Mouse (Mus musculus): ENCODE measurements at regions not wholly inside any gene's neighbourhood (a gene's known extent, or its start where the extent isn't known, plus 50 kb on each side); places are given as distances from the start of the nearest gene placed in this dataset.

DNA sequence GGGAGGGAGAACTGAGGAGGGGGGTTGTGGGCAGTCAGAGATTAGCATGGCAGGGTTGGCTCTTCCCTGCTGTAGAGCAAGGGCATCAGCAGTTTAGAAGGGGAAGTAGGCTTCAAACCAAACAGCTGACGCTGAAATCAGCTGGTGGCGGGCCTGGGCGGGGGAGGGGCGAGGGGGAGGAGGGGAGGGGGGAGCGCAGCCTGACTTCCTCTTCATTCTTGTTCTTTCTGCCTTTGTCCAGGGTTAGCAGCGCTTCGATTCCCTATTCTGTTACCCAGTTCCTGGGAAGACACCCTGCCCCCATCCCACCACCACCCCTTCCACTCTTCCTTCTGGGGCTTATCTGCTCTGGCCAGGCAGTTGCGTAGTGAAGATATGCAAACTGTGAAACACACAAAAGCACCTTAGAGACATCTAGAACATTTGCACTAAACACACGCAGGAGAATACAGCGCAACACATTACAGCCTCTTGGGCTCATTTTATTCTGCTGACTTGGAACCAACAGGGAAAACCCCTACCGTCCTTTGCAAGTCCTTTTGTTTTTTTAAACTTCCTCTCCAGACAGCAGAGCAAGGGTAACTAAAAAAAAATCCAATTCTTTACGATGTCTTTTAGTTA, 93.3 kb upstream of the Marcks start:
- peak in 1 of 2 experiments; percentile 6 for DNase-seq (ENCODE audit: low spot score in 2 of 2)

DNA sequence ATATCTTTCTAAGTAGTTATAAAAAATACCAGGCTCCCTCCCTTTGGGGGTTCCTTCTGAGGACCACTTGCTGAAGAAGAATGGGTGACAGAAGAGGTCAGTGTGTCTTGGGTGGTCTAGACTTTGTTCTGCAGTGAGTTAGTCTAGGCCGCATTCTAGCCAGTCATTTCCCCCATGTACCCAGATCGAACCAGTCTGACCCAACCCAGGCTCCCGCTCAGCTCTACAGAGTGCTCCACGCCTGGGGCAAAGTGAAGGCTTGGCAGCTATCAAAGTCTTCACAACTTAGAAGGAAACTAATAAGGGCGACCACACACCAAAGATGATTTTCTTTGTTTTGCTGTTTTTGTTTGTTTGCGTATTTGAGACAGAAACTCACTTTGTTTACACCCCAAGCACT, 92.4 kb upstream of the Marcks start:
- no peak for DNase-seq (ENCODE audit: low spot score in 2 of 2)

GRCm38 (mm10) chr10:37227889-37228288, 89.2 kb upstream of the Marcks start:
- no peak for DNase-seq (ENCODE audit: low spot score in 2 of 2)

GRCm38 (mm10) chr10:37221730-37222129, 83.0 kb upstream of the Marcks start:
- no peak for DNase-seq (ENCODE audit: low spot score in 2 of 2)

DNA sequence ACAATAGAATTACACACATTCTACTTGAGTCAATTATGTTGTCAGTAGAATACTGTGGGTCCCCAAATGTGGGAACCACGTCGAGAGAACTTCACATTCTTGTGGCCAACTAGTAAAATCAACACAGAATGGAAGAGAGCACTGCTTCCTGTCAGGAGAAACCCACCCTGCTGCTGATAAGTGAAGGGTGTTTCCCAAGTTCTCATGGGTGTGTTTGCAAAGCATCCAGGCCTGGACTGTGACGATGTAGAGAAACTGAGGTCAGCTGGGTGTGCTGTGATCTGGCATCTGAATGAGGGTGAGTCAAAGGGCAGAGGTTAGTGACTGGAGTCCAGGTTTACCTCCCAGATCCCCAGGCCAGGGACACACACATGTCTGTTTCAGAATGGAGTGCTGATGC, 81.7 kb upstream of the Marcks start:
- DNase-seq (ENCODE audit: low spot score in 2 of 2), result no peak

DNA sequence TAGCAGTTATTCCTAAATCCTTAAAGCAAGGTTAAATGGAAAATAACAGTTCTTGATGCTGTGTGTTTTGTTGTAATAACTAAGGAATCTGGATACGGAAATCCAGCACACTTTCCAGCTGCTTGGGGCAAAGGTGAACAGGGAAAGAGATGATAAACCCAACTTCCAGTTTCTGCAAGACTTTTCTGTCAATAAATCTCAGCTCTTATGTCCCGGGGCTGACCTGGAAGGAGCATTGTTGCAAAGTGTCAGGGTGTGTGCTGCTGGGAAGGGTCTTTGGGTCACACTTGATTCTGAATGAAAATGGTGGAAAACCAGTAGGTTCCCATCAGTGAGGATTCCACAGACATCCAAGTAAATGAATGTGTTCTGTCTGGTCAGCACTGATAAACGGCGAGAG, 81.2 kb upstream of the Marcks start:
- no peak for DNase-seq (ENCODE audit: low spot score in 2 of 2)

GRCm38 (mm10) chr10:37219381-37219780, 80.7 kb upstream of the Marcks start:
- no peak for DNase-seq (ENCODE audit: low spot score in 2 of 2)

- no peak for DNase-seq (ENCODE audit: low spot score in 2 of 2)
Observed at GRCm38 (mm10) chr10:37214656-37215055, 75.9 kb upstream of the Marcks start.

DNA sequence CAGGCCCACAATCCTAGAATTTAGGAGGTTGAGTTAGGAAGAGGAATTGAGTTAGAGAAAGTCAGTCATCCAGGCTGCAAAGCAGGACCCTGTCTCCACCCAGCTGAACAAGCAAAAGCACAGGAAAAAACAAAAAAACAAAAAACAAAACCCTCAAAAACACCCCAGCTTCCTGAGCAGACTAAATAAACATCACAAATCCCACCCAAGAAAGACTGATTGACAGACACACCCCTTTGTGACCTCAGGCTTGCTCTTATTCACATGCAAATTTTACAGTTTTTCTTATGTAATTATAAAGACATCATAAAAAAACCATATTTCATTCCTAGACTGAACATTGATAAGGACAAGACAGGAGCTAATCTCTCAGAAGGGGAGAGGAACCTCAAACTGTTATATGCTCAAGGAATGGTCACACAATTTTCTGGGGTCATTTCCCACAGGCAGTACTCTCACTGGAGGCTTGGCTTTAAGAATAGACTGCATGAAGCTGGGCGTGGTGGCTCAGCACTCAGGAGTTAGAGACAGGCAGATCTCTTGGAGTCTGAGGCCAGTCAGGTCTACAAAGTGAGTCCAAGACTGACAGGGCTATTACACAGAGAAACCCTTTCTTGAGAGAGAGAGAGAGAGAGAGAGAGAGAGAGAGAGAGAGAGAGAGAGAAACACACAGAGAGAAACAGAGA, 73.8 kb upstream of the Marcks start:
- DNase-seq (ENCODE audit: low spot score in 2 of 2), result no peak

- DNase-seq (ENCODE audit: low spot score in 2 of 2), result no peak
Observed at GRCm38 (mm10) chr10:37211305-37211704, 72.6 kb upstream of the Marcks start.

- no peak for DNase-seq (ENCODE audit: low spot score in 2 of 2)
Observed at GRCm38 (mm10) chr10:37210223-37210622, 71.5 kb upstream of the Marcks start.

DNA sequence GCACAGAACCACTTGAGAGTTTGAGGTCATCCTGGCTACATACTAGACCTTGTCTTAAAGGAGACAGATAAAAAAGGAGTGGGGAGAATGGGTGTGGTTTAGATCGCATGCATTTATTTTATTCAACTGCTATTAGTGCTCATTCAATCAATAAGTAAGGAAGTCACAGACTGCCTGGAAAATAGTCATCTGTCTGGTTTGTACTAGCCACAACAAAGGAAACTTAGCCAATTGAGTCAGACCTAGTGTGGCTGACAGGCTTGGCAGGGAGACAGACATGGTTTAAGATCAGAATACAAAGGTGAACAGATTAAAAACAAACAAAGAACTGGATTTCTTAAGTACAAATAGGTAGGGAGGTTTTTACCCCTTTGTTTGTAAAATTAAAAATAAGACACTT, 68.3 kb upstream of the Marcks start:
- DNase-seq (ENCODE audit: low spot score in 2 of 2), result no peak

DNA sequence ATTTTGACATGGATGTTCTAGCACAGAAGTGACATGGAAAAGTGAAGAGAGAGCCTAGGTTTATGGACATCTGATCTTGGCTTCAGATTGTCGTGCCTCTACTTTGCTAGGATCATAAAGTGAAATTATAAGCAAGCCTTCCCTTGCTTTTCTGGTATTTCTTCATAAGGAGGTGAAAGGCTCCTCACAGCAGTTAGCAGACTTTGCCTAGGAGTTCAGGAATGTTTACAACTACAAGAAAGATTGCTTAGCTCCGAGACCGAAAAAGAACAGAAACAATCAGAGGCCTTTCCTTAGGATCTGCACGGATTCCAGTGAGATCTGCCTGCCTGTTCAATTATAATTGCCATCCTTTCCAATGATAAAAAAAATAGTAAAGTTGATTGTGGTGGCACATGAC, 67.8 kb upstream of the Marcks start:
- no peak for DNase-seq (ENCODE audit: low spot score in 2 of 2)

DNA sequence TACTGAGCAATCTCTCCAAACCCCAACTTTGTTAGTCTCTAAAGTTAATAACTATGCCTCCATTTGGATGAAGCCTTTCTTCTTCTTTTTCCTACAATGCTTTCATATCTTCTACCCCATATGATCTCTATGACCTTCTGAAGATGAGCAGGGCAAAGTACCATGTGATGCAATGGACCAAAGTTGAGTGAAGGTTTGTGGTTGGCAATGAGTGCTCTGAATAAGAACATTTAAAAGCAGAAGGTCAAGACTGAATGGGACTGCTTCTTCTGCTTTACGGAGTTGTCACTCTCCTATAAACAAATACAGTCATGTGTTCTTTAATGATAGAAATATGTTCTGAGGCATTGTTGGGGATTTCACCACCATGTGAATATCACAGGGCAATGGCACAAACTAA, 65.0 kb upstream of the Marcks start:
- no peak for DNase-seq (ENCODE audit: low spot score in 2 of 2)

DNA sequence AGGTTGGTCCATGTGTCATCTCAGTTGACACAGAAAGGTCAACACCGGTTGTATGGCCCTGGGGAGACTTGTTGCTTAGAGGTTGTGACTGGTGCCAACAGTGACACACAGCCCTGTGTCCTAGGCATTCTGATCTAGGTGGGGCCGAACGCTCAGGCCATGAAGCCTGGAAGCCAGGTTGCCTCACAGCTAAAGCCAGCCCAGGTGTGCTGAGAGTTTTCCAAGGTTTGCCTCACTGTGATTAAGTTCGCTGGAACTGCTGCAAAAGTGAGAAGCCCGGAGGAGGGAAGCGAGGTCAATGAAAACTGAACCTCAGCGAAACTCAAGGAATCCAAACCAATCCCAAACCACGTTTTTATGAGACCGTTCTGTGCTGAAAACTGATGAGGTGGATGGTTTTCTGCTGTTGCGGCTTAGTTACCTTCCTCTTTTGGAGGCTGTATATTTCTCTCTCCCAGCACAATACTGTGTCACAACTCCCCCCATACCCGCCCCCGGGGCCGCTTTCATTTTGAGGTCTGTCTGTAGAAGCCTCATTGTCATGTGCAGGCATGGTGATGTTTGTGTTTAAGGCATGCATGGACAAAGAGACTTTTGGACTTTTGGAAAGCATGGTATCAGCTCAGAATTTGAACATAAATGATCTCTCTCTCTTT, 56.2 kb upstream of the Marcks start:
- no peak for DNase-seq (ENCODE audit: low spot score in 2 of 2)

GRCm38 (mm10) chr10:37194131-37194797, 55.5 kb upstream of the Marcks start:
- DNase-seq (ENCODE audit: low spot score in 2 of 2), result no peak

DNA sequence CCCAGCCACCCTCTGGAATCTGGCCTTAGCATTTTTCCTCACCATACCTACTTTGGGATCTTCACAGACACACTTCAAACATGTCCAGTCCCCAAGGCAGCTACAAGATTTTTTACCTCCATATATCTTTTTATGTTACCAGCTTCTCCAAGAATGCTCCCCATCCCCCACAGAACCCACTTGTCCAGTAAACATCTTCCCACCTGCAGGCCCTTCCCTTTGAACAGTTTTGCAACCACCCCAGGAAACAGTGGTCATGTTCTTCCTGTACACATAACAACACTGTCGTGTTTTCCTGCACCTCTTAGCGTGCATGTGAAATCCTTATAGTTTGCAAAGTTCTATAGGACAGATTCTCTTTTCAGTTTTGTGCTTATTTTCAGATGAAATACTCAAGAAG, 53.9 kb upstream of the Marcks start:
- no peak for DNase-seq (ENCODE audit: low spot score in 2 of 2)

DNA sequence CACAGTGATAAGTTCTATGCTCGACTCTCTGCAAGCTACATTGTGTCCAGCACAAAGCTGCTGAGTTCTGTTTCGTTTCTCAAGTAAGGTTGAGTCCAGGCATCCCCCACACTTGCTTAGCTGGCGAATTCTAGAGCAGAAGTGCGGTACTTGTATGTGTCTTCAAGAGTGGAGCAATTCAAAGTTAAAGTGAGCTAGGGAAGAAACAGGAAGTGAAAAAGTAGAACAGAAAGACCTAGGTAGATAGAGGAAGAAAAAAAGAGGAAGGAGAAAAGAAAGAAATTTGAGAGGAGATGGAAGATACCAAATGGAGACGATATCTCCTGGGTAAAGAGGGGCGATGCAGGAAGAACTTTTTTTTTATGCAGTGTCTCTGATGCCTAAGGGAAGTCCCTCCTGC, 51.4 kb upstream of the Marcks start:
- DNase-seq (ENCODE audit: low spot score in 2 of 2), result no peak

All from layer of hippocampus, adult 8-10 months (tissue).